Mouse (Mus musculus): ENCODE results near the gene Rab4b. TPM values are rescaled to one million over a fixed set of nuclear protein-coding genes. Genes with fewer than 3 reads are reported as not detected.

Rab4b gene
- polyA plus RNA-seq, 1 experiment from 2014 or later = 63.9 TPM

- Histone ChIP-seq H3K4me3 (no peak overlapping the region), H3K4me1 (peaks cover 16% of the 10 kb centered on the region), H3K27ac (no peak overlapping the region), H3K9me3 (no peaks in the 10 kb centered on the region), H3K27me3 (no peaks in the 10 kb centered on the region), H3K36me3 (peaks cover 27% of the 10 kb centered on the region), H3K9ac (no peak overlapping the region), H3K4me2 (replicated peaks) (no peak overlapping the region)
- no peak for ATAC-seq (ENCODE audit: insufficient number of reproducible peaks, insufficient read depth, low FRiP score, low TSS enrichment)
- 91% methylated on average over 8 of the region's 8 CpGs for WGBS
Observed at GRCm38 (mm10) chr7:27198779-27199178, 20.1 kb upstream of the Rab4b start.

- Histone ChIP-seq H3K4me1 (peaks cover 19% of the 10 kb centered on the region), H3K27me3 (no peaks in the 10 kb centered on the region), H3K27ac (no peak overlapping the region), H3K4me3 (no peak overlapping the region), H3K4me2 (replicated peaks) (no peak overlapping the region), H3K36me3 (peaks cover 27% of the 10 kb centered on the region), H3K9ac (no peak overlapping the region), H3K9me3 (no peaks in the 10 kb centered on the region)
- ATAC-seq (ENCODE audit: insufficient number of reproducible peaks, insufficient read depth, low FRiP score, low TSS enrichment) = no peak
Observed at GRCm38 (mm10) chr7:27198355-27198754, 19.7 kb upstream of the Rab4b start.

GRCm38 (mm10) chr7:27197634-27198033, 18.9 kb upstream of the Rab4b start:
- peaks cover 27% of the 10 kb centered on the region for H3K36me3 ChIP-seq
- no peak overlapping the region for H3K27ac ChIP-seq
- no peak for ATAC-seq (ENCODE audit: insufficient number of reproducible peaks, insufficient read depth, low FRiP score, low TSS enrichment)
- WGBS = 89% methylated on average over 8 of the region's 8 CpGs
- no peaks in the 10 kb centered on the region for H3K9me3 ChIP-seq
- H3K9ac ChIP-seq = no peak overlapping the region
- no peaks in the 10 kb centered on the region for H3K27me3 ChIP-seq
- H3K4me1 ChIP-seq = peaks cover 19% of the 10 kb centered on the region
- no peak overlapping the region for H3K4me3 ChIP-seq
- no peak overlapping the region for H3K4me2 ChIP-seq (replicated peaks)

GRCm38 (mm10) chr7:27197136-27197535, 18.4 kb upstream of the Rab4b start:
- peak overlapping the region; percentile 57; the same call in 1 of the 2 replicates for H3K4me2 ChIP-seq (replicated peaks)
- 74% methylated on average over 3 of the region's 3 CpGs for WGBS
- H3K9me3 ChIP-seq = no peaks in the 10 kb centered on the region
- H3K9ac ChIP-seq = no peak overlapping the region
- no peaks in the 10 kb centered on the region for H3K27me3 ChIP-seq
- no peak overlapping the region for H3K27ac ChIP-seq
- no peak overlapping the region for H3K4me3 ChIP-seq
- ATAC-seq (ENCODE audit: insufficient number of reproducible peaks, insufficient read depth, low FRiP score, low TSS enrichment) = no peak
- peaks cover 19% of the 10 kb centered on the region for H3K4me1 ChIP-seq
- peaks cover 27% of the 10 kb centered on the region for H3K36me3 ChIP-seq

GRCm38 (mm10) chr7:27195681-27196611, 17.2 kb upstream of the Rab4b start, which contains the start of the genes BC024978 and Snrpa:
TSS of gene BC024978 (plus strand) at chr7:27195781.
TSS of gene Snrpa (minus strand) at chr7:27196271.
- Histone ChIP-seq H3K4me1 (peaks cover 19% of the 10 kb centered on the region), H3K27me3 (no peaks in the 10 kb centered on the region), H3K9ac (peak within 1 kb of the TSS; percentile 74), H3K36me3 (peaks cover 34% of the 10 kb centered on the region), H3K9me3 (no peaks in the 10 kb centered on the region), H3K4me3 (peak within 1 kb of the TSS; percentile 66), H3K27ac (peak within 1 kb of the TSS; percentile 97), H3K4me2 (replicated peaks) (peak within 1 kb of the TSS; percentile 81)
- 1% methylated on average over 64 of the region's 64 CpGs for WGBS
- peak; percentile 98 for ATAC-seq (ENCODE audit: insufficient number of reproducible peaks, insufficient read depth, low FRiP score, low TSS enrichment)

GRCm38 (mm10) chr7:27193731-27194130, 15.0 kb upstream of the Rab4b start:
- Histone ChIP-seq H3K36me3 (peaks cover 53% of the 10 kb centered on the region), H3K27me3 (no peaks in the 10 kb centered on the region)

GRCm38 (mm10) chr7:27192434-27192833, 13.7 kb upstream of the Rab4b start:
- no peak for ATAC-seq (ENCODE audit: insufficient number of reproducible peaks, insufficient read depth, low FRiP score, low TSS enrichment)
- Histone ChIP-seq H3K4me1 (peaks cover 19% of the 10 kb centered on the region), H3K27me3 (no peaks in the 10 kb centered on the region), H3K27ac (no peak overlapping the region), H3K9me3 (no peaks in the 10 kb centered on the region), H3K4me3 (no peak overlapping the region), H3K36me3 (peaks cover 66% of the 10 kb centered on the region), H3K4me2 (replicated peaks) (no peak overlapping the region), H3K9ac (no peak overlapping the region)
- WGBS = 93% methylated on average over 5 of the region's 5 CpGs

More at GRCm38 (mm10) chr7:27193731-27194130, 15.0 kb upstream of the Rab4b start:
- no peak overlapping the region for H3K27ac ChIP-seq
- H3K4me2 ChIP-seq (replicated peaks) = peak overlapping the region; percentile 11; the same call in 1 of the 2 replicates
- H3K9ac ChIP-seq = peak overlapping the region; percentile 33; the same call in 1 of the 2 replicates
- H3K9me3 ChIP-seq = no peaks in the 10 kb centered on the region
- H3K4me1 ChIP-seq = peaks cover 19% of the 10 kb centered on the region
- ATAC-seq (ENCODE audit: insufficient number of reproducible peaks, insufficient read depth, low FRiP score, low TSS enrichment) = no peak
- WGBS = 83% methylated on average over 4 of the region's 4 CpGs
- no peak overlapping the region for H3K4me3 ChIP-seq

- H3K27me3 ChIP-seq = no peaks in the 10 kb centered on the region
- no peak for ATAC-seq (ENCODE audit: insufficient number of reproducible peaks, insufficient read depth, low FRiP score, low TSS enrichment)
- H3K36me3 ChIP-seq = peaks cover 96% of the 10 kb centered on the region
- no peaks in the 10 kb centered on the region for H3K9me3 ChIP-seq
- no peak overlapping the region for H3K4me3 ChIP-seq
- WGBS = 93% methylated on average over 10 of the region's 10 CpGs
- peaks cover 6% of the 10 kb centered on the region for H3K4me1 ChIP-seq
- H3K27ac ChIP-seq = no peak overlapping the region
- H3K9ac ChIP-seq = no peak overlapping the region
- no peak overlapping the region for H3K4me2 ChIP-seq (replicated peaks)
Observed at GRCm38 (mm10) chr7:27189271-27189931, 10.7 kb upstream of the Rab4b start.

- Histone ChIP-seq H3K4me2 (replicated peaks) (no peak overlapping the region), H3K36me3 (peaks cover 73% of the 10 kb centered on the region), H3K4me1 (no peaks in the 10 kb centered on the region), H3K9me3 (no peaks in the 10 kb centered on the region), H3K27me3 (no peaks in the 10 kb centered on the region), H3K4me3 (no peak overlapping the region), H3K27ac (no peak overlapping the region), H3K9ac (no peak overlapping the region)
- 94% methylated on average over 5 of the region's 5 CpGs for whole genome bisulfite sequencing
- no peak for ATAC-seq (ENCODE audit: insufficient number of reproducible peaks, insufficient read depth, low FRiP score, low TSS enrichment)
Observed at GRCm38 (mm10) chr7:27185986-27186385, 7.3 kb upstream of the Rab4b start.

- Histone ChIP-seq H3K9me3 (no peaks in the 10 kb centered on the region), H3K4me3 (no peak overlapping the region), H3K36me3 (peaks cover 62% of the 10 kb centered on the region), H3K27ac (no peak overlapping the region), H3K4me2 (replicated peaks) (no peak overlapping the region), H3K4me1 (no peaks in the 10 kb centered on the region), H3K9ac (no peak overlapping the region), H3K27me3 (no peaks in the 10 kb centered on the region)
- no peak for ATAC-seq (ENCODE audit: insufficient number of reproducible peaks, insufficient read depth, low FRiP score, low TSS enrichment)
- 58% methylated on average over 3 of the region's 3 CpGs for WGBS
Observed at GRCm38 (mm10) chr7:27184964-27185363, 6.3 kb upstream of the Rab4b start.

- H3K9me3 ChIP-seq = no peaks in the 10 kb centered on the region
- peaks cover 38% of the 10 kb centered on the region for H3K36me3 ChIP-seq
- no peak overlapping the region for H3K27ac ChIP-seq
- ATAC-seq (ENCODE audit: insufficient number of reproducible peaks, insufficient read depth, low FRiP score, low TSS enrichment) = no peak
- H3K4me1 ChIP-seq = peaks cover 10% of the 10 kb centered on the region; the same call in 1 of the 2 replicates
- 79% methylated on average over 1 of the region's 1 CpGs for WGBS
- H3K27me3 ChIP-seq = no peaks in the 10 kb centered on the region
- no peak overlapping the region for H3K9ac ChIP-seq
- no peak overlapping the region for H3K4me3 ChIP-seq
- H3K4me2 ChIP-seq (replicated peaks) = no peak overlapping the region
Observed at GRCm38 (mm10) chr7:27182498-27182897, 3.8 kb upstream of the Rab4b start.

All from embryonic facial prominence, embryonic 12.5 days (tissue).